Mouse (Mus musculus) left cerebral cortex, postnatal 10 days (tissue): ENCODE data around the gene Foxn3. TPM values are rescaled to one million over a fixed set of nuclear protein-coding genes. Genes with fewer than 3 reads are reported as not detected.

Source experiments
- DNase-seq, 2 experiments: peaks; one replicate each; pipeline ENCODE4 v3.0.0; 2021 to 2022; ENCODE audit warnings: low spot score in 2 of 2, mixed read lengths in 1 of 2; ENCODE audit errors: extremely low spot score in 1 of 2
- intact Hi-C: fragments of 180-260 bp; cut with DNase I; formaldehyde crosslinking; loops from one replicate; pipeline ENCODE4 v1.15.1; 2025
- total RNA-seq, 2 experiments: library from RNA; stranded (reverse); gene quantifications; 2 replicates each; pipeline ENCODE4 v1.2.3; 2021

Gene Foxn3
- total RNA-seq, 2 experiments from 2014 or later = 50.7 to 65.1 TPM

DNA sequence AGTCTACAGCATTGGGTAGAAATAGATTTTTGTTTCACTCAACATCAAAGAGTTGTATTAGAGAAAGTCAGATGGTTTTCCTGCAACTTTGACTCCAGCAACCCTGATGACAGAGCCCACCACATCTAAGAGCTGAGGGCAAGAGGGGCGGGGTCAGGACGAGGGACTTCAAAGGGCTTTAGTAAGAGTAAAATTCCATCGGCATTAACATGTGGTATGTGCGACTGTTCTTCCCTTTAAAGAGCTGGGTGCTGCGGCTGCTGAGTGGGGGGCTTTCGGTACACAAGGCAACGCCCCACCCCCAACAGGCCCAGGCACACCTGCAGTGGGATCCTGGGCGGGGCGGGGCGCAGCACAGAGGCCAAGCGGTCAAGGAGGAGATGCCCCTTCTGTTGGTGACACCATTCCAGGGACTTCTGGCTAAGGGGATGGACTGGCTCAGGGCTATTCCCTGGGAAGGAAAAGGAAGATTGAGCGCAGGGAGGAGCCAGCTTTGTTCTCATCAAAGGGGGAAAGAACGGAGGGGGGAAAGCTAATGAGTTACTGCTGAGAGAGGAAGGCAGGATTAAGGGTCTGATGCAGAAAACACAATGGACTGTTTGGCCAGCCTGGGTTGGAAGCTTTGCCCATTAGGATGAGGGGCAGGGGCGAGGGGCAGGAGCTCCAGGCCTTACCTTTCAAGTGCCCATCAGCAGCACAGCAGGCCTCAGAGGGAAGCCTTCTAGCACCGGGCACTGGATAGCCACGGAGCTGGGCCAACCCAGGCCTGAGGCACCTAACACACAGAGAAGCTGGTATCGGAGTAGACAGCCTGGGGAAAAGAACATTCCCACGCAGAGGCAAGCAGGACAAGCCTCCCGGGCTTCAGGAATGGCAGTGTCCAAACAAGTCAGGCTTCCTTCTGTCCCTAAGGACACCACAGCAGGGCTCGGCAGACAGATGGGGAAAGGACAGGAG lies 233.8 kb downstream of the Foxn3 start:
- intact Hi-C loops = no loop called here
- peak in 1 of 2 experiments; percentile 66 for DNase-seq

DNA sequence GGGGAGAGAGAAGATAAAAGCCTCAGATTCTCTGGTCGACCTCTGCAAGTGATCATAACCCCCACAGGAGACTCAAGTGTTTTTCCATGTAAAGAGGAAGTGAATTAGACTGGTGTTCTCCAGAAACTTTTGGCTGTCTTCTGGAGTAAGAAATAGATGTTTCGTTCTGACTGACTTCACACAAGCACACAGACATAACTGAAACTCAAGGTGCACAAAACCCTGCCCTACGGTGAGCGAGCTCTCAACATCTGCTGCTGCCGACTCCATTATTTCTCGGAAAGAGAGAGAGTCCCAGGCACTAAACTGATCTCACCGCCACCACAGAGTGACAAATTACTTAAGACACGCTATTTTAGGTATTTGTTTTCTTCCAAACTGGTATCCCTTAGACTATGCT lies 237.2 kb downstream of the Foxn3 start:
- no peak for DNase-seq
- intact Hi-C loops = no loop called here

DNA sequence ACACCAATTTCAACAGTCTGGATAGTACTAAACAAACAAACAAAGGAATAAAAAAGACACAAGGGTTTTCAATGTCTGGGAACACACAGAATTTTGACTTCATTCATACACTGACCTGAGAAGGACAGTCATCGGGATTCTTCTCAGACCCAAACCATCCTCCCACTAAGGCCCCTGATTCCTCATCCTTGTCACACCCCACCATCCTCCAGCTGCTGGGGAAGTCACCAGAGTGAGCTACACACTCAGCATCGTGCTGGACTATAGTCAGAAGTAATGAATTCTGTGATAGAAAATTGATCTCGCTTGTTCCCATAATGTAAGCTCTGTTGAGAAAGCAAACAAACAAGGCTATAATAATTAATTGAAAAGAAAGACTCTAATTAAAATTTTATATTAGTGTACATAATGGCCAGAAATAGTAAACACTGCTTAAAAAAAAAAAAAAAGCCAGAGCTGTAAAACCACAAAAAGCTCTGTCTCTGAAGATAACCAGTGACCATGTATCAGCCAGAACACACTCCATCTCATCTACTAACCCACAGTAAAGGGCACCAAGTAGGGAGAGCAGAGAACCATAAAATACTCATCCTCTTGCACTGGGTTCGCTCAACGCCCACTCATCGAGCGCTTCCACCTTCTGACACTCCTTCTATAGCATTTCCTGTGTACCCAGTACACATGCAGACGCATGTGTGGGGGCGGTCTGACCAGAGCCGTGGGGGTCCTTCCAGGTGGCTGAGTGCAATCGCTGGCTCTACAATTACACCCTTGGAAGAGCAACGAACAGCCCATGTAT lies 241.6 kb downstream of the Foxn3 start:
- peak in 1 of 2 experiments; percentile 47 for DNase-seq
- intact Hi-C loops = no loop called here

DNA sequence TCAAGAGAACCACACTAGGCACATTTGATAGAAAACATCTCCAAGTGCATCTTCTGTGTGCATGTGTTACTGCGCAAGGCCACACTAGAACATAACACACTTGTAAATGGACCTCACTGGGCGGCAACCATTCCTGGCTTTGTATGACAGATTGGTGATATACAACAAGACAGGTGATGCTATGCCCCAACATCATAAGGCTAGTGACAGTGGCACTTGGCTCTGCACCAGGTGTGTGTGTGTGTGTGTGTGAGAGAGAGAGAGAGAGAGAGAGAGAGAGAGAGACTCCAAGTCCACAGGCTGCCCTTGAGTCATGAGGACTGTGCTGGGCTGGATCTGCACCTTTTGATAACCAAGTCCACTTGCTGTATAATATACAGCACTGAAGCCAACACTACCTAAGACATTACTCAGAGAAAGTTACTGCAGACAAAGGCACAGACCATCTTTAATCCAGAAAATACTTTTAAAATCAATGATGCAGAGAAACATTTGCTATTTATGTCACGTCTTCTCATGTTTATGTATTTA lies 242.4 kb downstream of the Foxn3 start:
- intact Hi-C loops = no loop called here

DNA sequence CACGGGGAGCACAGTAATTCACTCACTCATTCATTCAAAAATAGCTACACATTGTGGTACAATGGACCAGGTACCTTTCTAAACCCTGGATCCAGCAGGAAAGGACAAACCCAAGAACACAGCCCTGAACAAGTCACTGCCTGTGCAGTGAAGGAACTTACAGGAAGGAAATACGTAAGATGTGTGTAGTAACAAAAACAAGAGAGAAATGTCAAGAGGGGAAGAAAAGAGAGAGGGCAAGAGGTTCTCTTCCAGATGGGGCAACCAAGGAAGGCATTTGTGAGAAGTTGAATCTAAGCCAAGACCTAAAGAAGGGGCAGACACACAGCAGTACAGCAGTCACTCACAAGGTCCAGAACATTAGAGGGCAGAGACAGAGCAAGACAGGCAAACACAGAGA lies 243.5 kb downstream of the Foxn3 start:
- intact Hi-C loops = no loop called here
- no peak for DNase-seq

More for the DNA sequence above, 242.4 kb downstream of the Foxn3 start:
- no peak for DNase-seq

DNA sequence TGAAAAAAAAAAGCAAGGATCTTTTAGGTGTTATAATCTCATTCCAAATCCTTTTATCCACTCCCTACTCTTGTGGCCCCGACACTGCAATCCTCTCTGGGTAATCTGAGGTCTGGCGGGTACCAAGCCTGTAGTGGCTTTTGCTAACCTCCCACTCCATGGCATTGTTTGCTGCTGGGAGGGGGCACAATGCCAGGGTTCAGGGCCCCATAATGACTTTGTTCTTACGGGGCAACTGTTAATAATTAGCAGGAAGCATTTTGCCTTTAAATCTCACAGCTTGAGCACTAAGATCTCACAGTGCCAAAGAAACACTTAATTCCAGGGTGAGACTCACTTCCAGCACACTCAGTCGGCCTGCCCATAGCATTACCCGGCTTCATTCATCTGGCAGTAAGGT lies 244.2 kb downstream of the Foxn3 start:
- no peak for DNase-seq

DNA sequence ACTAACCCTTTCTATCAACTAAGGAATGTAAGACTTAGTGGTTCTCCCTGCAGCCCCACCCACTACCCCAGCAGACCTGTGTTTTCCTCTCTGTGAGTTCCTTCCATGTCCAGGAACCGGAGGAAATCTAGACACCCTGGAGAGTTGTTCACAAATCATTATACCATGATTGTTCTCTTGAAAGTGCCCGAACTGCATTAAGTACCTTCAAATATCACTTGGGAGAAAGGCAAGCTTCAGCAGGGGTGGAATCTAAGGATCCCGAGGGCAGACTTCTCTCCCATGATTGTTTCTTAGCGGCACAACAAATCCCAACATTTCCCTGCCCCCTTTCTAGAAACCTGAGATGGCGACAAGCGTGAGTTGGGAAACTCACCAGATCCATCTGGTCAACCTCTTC lies 247.5 kb downstream of the Foxn3 start:
- DNase-seq = no peak
- intact Hi-C loops = no loop called here

More for the DNA sequence above, 244.2 kb downstream of the Foxn3 start:
- intact Hi-C loops = no loop called here

DNA sequence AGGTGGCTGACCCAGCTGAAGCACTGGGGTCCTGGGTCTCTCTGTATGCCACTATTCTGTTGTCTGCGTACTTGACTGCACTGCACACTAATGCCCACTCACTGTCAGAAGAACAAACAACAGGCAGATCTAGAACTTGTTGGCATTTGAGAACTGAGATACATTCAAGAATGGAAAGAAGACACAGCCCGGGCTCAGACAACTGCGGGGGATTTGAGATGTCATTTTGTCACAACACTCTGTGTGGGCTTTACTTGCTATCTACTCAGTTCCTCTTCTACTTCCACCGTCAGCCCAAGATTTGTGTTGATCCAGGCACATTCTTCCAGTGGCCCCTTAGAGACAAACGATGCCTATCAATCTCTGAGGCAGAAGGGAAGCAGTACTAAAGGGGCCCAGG lies 248.6 kb downstream of the Foxn3 start:
- DNase-seq = no peak
- intact Hi-C loops = no loop called here

DNA sequence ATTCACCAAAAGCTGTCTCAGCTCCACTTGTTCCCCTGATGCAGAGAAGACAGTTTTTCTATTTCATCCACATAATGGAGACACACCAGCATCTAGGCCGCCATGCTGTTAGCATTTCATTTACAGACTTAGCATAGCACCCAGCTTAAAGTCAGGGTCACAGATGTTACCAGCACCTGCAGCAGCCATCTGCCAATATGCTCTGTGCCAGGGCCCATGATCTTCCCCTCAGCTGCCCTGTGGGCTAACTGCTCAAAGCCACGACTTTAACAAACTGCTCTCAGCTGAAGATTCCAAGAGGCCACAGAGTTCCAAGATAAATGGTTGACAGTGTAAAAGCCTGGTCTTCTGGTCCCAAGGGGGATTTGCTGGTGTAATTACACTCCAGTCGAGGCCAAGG lies 252.1 kb downstream of the Foxn3 start:
- intact Hi-C loops = no loop called here
- no peak for DNase-seq

DNA sequence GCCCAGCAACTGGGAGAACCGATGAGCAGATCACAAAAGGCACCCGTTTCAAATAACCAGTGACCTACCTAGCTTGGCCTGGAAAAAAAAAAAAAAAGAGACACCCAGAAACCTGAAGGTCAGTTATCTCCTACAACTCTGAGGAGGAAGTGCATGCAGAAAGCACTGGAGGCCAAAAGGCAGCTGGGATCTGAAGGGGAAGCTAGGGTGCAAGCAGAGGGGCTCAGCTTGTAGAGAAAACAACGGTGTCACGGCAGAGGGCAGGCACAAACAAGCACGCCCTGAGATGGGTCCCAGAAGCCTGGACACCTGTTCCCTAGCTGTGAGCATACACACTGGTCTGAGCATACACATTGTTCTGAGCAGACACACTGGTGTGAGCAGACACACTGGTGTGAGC lies 253.4 kb downstream of the Foxn3 start:
- intact Hi-C loops = no loop called here

DNA sequence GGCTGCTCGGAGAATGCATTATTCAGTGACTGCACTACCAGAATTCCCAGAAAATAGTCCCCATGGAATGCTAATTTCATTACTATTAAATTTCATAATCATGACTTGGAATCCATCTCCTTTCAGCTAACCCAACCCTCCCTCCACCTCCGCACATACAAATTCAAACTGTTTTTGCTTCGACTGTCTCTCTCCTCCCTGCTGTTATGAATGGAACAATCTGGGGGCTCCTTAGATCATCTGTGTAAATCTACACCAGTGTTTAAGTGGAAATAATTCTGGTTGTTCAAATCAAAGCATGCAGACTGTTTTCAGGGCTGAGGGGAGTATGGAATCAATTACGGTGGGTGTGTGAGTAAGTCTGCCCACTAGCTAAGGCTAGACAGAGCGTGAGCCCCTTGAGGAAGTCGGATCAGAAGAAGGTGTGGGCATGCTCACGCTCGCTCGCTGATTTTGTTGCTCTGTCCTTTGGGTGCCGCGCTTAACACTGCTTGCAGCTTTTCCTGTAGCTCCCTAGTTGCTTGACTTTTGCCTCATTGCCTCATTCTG lies 254.8 kb downstream of the Foxn3 start:
- intact Hi-C loops = no loop called here
- no peak for DNase-seq

More for the DNA sequence above, 253.4 kb downstream of the Foxn3 start:
- no peak for DNase-seq

DNA sequence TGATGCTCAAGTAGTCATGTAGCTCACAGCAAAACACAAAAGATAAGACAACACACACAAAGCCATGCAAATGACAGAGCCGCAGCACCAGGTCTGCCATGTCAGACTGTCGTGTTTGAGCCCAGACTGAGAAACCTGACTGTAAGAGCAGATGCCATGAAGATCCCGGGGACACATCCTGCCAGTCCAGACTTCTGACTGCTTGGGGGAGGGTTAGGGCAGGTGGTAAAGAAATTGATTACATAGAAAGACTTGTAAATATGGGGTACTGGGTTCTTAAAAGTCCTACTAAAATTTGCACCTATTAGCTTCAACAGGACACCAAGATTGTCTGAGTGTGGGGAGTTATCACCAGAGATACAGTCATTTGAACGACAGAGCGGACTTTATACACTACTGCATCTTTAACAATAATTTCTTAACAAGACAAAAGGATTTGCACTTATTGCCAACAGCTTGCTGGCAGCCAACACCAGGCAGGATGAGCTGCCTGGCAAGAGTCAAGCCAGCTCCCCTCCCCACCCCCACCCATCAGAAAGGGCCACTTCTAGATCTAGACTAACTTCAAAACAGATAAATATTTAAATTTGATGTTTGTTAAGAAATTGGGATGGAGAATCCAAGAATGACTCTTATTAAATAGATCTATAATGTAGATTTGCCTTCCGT lies 256.7 kb downstream of the Foxn3 start:
- no peak for DNase-seq

DNA sequence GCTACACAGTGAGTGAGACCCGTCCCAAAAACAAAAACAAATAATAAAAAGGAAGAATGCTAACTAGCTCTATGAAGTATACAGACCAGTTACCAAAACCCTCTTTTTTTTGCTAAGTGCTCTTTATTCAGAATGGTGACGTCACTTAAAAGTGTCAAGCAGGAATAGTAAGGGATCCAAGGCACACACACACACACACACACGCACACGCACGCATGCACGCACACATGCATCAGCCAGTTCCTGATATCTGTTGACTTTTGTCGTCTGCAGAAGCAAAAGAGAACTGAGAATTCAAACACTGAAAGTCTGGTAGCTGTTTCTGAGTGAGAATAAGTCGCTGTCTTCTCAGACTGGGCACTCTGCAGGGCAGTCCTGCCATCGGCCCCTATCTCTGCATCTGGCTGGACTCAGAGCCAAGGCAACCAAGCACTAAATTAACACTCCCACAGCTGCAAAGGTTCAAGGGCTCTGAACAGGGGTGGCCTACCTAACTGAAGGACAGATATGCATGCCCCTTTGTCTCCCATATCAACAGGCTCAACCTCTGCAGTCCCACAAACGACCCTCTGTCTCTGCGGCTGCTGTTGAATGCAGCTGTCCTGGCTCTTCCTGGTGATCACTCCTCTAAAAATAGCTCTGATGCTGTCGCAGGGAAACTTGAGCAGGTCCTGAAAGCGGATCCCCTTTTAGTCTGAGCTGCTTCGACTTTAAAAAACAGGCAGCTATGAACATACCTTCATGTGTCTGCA lies 257.4 kb downstream of the Foxn3 start:
- intact Hi-C loops = no loop called here
- no peak for DNase-seq

More for the DNA sequence above, 256.7 kb downstream of the Foxn3 start:
- intact Hi-C loops = no loop called here

DNA sequence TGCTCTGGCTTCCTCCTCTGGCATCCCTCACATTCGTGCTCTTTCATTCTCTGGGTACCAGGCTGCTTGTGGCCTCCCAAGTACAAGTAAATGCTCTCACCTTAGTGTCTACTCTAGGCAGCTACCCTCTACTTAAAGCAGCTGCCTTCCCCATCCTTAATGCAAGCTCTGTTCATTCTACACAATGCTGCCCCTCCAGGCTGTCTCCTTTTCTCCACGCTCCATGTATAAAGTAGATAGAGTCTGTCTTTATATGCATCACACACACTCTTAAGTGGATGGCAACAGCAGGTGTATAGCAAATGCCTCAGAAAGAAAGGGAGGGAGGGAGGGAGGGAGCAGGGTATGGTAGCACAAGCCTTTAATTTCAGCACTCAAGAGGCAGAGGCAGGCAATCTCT lies 258.1 kb downstream of the Foxn3 start:
- intact Hi-C loops = no loop called here
- no peak for DNase-seq

DNA sequence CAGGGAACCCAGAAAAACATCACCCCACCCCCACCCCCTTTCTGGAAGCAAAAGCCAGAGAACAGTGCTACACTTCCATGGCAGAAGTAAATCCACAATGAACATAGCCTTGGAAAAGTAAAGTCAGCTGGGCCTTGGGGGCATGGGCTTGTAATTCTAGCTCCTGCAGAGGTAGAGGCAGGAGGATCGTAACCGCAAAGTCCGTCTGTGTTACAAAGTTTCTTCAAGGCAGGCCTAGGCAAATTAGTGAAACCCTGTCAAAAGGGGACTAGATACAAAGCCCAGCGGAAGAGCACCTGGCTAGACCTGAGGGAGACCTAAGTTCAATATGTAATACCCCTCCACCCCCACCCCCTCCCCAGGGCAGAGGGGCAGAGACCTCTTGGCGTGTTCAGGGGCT lies 259.3 kb downstream of the Foxn3 start:
- DNase-seq = no peak
- intact Hi-C loops = no loop called here

DNA sequence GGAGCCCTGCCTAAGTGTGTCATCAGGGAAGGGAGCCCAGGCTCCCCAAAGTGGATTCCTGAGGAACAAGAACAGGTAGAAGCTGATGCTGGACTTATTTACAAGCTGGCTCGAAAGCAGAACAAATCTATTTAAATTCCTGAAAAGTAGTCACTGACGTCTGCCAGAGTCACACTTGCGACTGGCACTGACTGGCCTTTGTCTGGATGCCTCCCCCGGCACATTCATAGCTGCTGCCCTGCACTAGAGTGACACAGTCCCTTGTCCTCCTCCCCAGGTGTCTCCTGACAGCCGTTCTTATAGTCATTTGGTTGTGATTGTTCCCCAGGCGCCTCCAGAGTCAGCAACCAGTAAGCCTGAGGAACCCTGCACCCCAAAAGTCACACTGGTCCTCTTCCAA lies 259.8 kb downstream of the Foxn3 start:
- intact Hi-C loops = no loop called here
- DNase-seq = no peak

DNA sequence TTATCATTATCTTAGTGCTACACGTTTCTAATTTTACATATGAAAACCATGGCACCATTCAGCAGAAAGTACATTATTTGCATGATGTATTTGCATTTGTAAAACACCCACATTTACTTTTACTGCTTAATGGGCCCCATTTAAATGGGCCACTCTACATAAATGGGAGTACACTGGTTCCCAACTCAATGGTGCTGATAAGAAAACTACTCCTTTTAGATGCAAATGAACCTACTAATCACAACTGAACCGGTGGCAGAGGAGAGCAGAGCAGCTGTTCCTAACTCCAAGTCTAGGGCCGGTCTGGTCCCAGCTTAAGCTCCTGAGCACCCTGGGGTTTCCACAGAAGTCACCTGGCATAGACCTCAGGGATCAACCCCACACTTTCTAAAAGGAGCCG lies 263.5 kb downstream of the Foxn3 start:
- no peak for DNase-seq
- intact Hi-C loops = no loop called here
